Mouse (Mus musculus) heart, embryonic 11.5 days (tissue): Measurements from ENCODE around the gene Zcchc9. TPM values are rescaled to one million over a fixed set of nuclear protein-coding genes. Genes with fewer than 3 reads are reported as not detected.
"Not testable (repeated sequence)": the region's sequence is repeated elsewhere in the genome, so short reads cannot be mapped to it uniquely, and the experiment has no call there.

ENCODE experiments used
- ATAC-seq: fragments of 200-750 bp; cut with Nextera tagmentation; replicated peaks from 2 replicates; pipeline ENCODE4 v1.8.0; 2017; ENCODE audit warnings: moderate library complexity; ENCODE audit not compliant: insufficient number of reproducible peaks, low FRiP score, low TSS enrichment
- H3K27ac ChIP-seq: fragments of 300-500 bp; sonication (generic); 2 replicates; pipeline ENCODE4 v1.5.1; 2014; ENCODE audit warnings: mild to moderate bottlenecking, low read depth, low read length
- H3K27me3 ChIP-seq: fragments of 300-500 bp; sonication (generic); 2 replicates; pipeline ENCODE4 v1.6.1; 2014; ENCODE audit warnings: mild to moderate bottlenecking, low read length, mixed read lengths; ENCODE audit not compliant: control insufficient read depth, insufficient read depth
- H3K36me3 ChIP-seq: fragments of 300-500 bp; sonication (generic); 2 replicates; pipeline ENCODE4 v1.6.1; 2014; ENCODE audit warnings: mild to moderate bottlenecking, low read length, moderate library complexity, mixed read lengths; ENCODE audit not compliant: control insufficient read depth, insufficient read depth
- H3K4me1 ChIP-seq: fragments of 300-500 bp; sonication (generic); 2 replicates; pipeline ENCODE4 v1.6.1; 2014; ENCODE audit warnings: low read length; ENCODE audit not compliant: control insufficient read depth, insufficient read depth
- H3K4me2 ChIP-seq: fragments of 300-500 bp; sonication (generic); 2 replicates; pipeline ENCODE4 v1.6.1; 2014; ENCODE audit warnings: mild to moderate bottlenecking, moderate library complexity
- H3K4me3 ChIP-seq: fragments of 300-500 bp; sonication (generic); 2 replicates; pipeline ENCODE4 v1.5.1; 2014; ENCODE audit warnings: low read depth, low read length
- H3K9ac ChIP-seq: fragments of 300-500 bp; sonication (generic); 2 replicates; pipeline ENCODE4 v1.6.1; 2014; ENCODE audit warnings: mild to moderate bottlenecking, low read depth, low read length, moderate library complexity
- H3K9me3 ChIP-seq: fragments of 300-500 bp; sonication (generic); replicated peaks from 2 replicates; pipeline ENCODE4 v1.6.1; 2016; ENCODE audit warnings: low read length; ENCODE audit not compliant: control insufficient read depth
- WGBS: fragments of 180-500 bp; shearing (Covaris S2); extraction: QIAGEN DNeasy Blood & Tissue Kit; methylation state at CpG from one replicate; pipeline ENCODE4 v1.1.7; 2014; ENCODE audit not compliant: insufficient replicate concordance; 5-methylcytosine and 5-hydroxymethylcytosine counted together
- polyA plus RNA-seq: library from polyadenylated mRNA; unstranded; fragments of >200 nt; fragmentation: Nextera tagmentation; extraction: Ambion mirVana; gene quantifications from 2 replicates; pipeline ENCODE4 v1.2.1, GENCODE M21; 2014

Zcchc9 gene
- polyA plus RNA-seq, 1 experiment from 2014 or later = 27.9 TPM

DNA sequence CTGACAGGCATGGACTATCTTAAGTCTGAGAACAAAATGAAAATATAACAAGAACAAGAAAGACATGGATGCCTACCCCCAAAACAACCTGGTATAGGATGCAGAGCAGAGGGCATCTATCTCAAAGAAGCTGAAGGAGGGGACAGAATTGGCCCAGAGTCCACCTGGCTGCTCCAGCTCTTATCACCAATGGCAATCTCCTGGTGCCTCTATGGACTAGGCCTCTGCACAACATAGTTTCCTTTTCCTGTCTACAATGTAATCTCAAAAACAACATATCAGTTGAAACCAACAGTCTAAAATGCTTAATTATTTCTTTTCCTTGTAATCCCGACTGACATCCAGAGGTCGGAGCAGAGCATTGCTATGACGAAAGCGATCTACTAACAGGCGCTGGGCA is 29.4 kb downstream of the Zcchc9 start:
- no peak for ATAC-seq
- no peaks in the 10 kb centered on the region for H3K9me3 ChIP-seq
- no peak overlapping the region for H3K4me3 ChIP-seq
- WGBS = 92% methylated on average over 5 of the region's 5 CpGs
- no peaks in the 10 kb centered on the region for H3K36me3 ChIP-seq
- H3K27ac ChIP-seq = no peak overlapping the region
- no peaks in the 10 kb centered on the region for H3K4me1 ChIP-seq
- no peak overlapping the region for H3K4me2 ChIP-seq
- H3K9ac ChIP-seq = no peak overlapping the region
- no peaks in the 10 kb centered on the region for H3K27me3 ChIP-seq

DNA sequence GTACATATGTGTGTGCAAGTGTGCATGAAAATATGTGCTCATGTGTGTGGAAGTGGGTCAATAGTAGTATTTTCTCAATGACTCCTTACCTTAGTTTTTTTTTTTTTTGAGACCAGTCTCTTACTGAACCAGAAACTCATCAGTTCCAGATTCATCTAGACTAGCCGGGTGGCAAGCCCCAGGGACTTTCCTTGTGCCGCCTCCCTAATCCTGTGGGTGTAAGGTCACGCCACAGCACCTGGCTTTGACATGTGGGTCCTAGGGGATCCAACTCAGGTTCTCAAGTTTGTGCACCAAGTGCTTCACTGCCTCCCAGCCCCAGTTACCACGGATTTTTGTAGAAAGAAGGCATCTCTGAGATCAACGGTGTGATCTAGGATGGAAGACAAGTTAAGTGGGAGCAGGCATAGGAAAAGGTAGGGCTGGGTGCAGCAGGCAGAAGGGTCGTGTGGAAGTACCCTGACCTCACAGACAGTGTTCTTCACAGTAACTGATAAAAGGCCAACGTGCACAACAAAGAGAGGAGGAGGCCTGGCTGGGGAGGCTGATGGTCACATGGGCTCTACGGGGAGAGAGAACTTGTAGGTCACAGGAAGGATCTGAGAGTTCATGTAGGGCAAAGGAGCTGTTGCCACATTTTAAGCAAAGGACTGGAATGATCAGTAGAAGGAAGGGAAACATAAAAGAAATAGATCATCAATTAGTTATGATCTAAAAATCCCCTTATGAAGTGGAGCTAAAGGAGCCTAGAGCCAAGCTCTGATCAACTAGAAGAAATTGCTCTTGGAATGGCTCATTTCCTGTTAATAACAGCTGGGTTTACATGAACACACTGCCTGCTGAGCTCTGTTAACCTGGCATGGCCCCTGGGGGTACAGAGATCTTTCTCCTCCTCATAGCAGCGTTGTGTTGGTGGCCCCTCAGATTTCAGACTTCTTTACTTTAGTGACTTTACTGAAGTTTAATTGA is 38.5 kb downstream of the Zcchc9 start:
- Histone ChIP-seq H3K4me3 (no peak overlapping the region), H3K4me1 (no peaks in the 10 kb centered on the region), H3K9me3 (no peaks in the 10 kb centered on the region), H3K27me3 (no peaks in the 10 kb centered on the region), H3K9ac (no peak overlapping the region), H3K4me2 (no peak overlapping the region), H3K27ac (no peak overlapping the region), H3K36me3 (no peaks in the 10 kb centered on the region)
- ATAC-seq = no peak
- 66% methylated on average over 9 of the region's 9 CpGs for WGBS

DNA sequence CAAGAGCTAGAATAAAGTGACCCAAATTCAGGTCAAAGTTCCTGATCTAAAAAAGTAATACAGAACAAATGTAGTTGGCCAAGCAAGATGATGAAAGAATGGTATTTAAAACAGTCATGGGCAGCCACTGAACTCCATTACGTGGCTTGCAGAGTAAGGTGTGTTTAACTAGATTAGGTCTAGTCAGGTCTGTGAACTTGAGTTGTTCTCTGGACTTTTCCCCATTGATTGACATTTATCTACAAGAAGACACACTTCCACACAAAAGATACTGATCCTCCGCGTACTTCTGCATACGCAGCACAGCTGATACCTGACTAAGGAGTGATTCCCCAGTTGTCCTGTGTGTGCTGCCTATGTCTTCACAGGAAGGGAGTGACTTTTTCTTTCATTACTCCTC is 41.9 kb downstream of the Zcchc9 start:
- Histone ChIP-seq H3K4me3 (no peak overlapping the region), H3K36me3 (no peaks in the 10 kb centered on the region), H3K27ac (no peak overlapping the region), H3K27me3 (no peaks in the 10 kb centered on the region), H3K9me3 (no peaks in the 10 kb centered on the region), H3K4me1 (no peaks in the 10 kb centered on the region), H3K4me2 (no peak overlapping the region), H3K9ac (no peak overlapping the region)
- no peak for ATAC-seq
- WGBS = 86% methylated on average over 4 of the region's 4 CpGs

DNA sequence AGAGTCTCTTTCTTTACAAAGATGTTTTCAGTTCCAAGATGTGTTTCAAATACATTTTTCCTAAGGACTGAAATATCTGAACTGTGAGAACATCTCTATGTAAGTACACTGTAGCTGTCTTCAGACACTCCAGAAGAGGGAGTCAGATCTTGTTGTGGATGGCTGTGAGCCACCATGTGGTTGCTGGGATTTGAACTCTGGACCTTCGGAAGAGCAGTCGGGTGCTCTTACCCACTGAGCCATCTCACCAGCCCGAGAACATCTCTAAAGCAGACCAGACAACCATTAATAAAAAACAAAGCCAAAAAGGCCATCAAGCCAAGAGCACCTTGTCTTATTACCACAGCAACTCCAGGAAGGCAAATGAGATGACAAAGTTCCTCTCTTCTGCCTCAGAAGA is 43.9 kb downstream of the Zcchc9 start:
- H3K27me3 ChIP-seq, H3K36me3 ChIP-seq, H3K4me1 ChIP-seq, H3K4me2 ChIP-seq, H3K9ac ChIP-seq, ATAC-seq, H3K27ac ChIP-seq, H3K4me3 ChIP-seq, H3K9me3 ChIP-seq: not testable (repeated sequence)
- WGBS = 82% methylated on average over 3 of the region's 3 CpGs

DNA sequence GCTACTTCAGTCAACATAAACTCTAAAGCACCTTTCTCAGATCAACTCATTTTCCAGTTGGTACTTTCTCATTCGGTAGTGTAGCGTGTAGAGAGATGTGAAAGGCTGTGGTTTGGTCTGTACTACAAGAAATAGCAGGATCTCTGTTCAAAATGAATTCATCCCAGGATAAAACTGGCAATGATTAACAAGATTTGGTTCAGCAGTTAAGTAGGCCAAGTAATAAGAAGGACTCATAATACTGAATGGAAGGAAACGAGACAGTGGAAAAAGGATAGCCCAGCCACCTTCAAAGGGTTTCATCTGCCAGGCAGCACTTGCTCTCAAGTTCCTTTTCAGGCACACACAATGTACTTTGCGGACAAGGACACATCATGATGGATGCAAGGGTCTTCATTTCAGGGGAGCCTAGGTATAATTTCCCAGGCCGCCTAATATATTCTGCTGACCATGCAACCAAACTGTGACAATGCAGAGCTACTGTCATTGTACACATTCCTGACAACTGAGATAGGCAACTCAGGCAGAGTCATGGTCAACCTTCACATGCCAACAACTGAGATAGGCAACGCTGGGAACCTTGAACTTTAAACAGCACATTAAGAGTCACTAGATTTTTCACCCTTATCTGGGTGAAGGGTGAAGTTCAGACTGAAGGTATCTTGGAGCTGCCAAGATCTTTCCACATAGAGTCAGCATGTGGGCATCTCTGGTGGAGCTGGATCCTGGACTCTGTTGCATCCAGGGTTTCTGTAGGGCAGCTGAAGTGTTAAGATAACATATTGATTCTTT is 45.7 kb downstream of the Zcchc9 start:
- no peaks in the 10 kb centered on the region for H3K9me3 ChIP-seq
- 77% methylated on average over 6 of the region's 6 CpGs for WGBS
- no peaks in the 10 kb centered on the region for H3K27me3 ChIP-seq
- ATAC-seq = no peak
- no peak overlapping the region for H3K9ac ChIP-seq
- H3K36me3 ChIP-seq = no peaks in the 10 kb centered on the region
- no peak overlapping the region for H3K27ac ChIP-seq
- no peak overlapping the region for H3K4me2 ChIP-seq
- H3K4me3 ChIP-seq = no peak overlapping the region
- H3K4me1 ChIP-seq = no peaks in the 10 kb centered on the region

DNA sequence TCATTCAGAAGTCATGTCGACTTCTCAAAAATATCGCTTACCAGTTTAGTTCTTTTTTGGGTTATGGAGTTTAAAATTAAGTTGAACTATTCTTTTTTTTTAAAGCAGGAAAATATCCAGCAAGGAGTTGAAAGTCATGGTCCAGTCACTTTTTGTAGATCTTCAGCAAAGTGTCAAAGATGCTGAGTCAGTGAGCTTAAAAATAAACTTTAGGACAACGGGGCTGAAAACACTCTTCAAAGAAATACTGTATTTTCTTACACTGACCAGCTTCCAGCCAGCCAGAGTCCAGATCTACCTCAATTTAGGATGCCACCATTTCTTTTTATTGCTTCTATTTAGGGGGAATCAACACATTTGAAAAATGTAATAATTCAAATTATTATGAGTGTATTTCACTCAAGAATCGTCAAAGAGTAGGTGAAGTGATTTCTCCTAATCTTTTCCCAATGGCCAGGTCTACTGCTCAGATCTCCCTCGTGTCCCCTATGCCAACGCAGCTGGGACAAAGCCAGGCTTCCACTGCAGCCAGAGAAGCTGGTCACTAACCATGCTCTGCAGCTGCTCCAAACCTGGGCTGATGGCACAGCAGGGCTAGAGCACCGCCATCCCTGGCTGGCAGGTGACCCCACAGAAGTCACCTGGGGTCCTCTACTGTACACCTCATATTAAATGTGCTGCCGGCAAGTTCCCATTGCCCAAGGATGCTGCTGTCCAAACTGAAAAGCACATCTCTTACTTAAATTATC is 47.0 kb downstream of the Zcchc9 start:
- 84% methylated on average over 8 of the region's 8 CpGs for WGBS
- no peak overlapping the region for H3K9ac ChIP-seq
- no peaks in the 10 kb centered on the region for H3K9me3 ChIP-seq
- H3K27ac ChIP-seq = no peak overlapping the region
- no peaks in the 10 kb centered on the region for H3K27me3 ChIP-seq
- H3K4me3 ChIP-seq = no peak overlapping the region
- no peak overlapping the region for H3K4me2 ChIP-seq
- no peak for ATAC-seq
- H3K4me1 ChIP-seq = no peaks in the 10 kb centered on the region
- H3K36me3 ChIP-seq = no peaks in the 10 kb centered on the region

DNA sequence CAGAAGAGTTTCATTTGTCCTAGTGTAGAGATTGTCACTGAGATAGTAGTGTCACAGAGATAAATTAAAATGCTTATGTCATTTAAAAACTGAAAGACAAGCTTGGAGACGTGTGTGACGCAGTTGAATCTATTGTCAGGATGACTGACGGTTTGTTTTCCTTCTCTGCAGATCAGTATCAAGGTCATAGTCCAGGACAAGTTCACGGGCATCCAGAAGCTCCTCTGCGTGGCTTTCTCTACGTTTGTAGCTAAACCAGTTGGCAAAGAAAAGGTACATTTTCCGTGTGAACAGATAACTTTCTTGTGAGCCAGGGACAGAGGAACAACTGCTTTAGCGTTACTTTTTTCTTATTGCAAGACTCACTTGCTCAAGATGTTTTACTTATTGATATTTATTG is 47.7 kb downstream of the Zcchc9 start:
- no peak for ATAC-seq
- Histone ChIP-seq H3K9me3 (no peaks in the 10 kb centered on the region), H3K4me3 (no peak overlapping the region), H3K36me3 (no peaks in the 10 kb centered on the region), H3K4me2 (no peak overlapping the region), H3K27me3 (no peaks in the 10 kb centered on the region), H3K4me1 (no peaks in the 10 kb centered on the region), H3K9ac (no peak overlapping the region), H3K27ac (no peak overlapping the region)
- WGBS = 63% methylated on average over 8 of the region's 8 CpGs

DNA sequence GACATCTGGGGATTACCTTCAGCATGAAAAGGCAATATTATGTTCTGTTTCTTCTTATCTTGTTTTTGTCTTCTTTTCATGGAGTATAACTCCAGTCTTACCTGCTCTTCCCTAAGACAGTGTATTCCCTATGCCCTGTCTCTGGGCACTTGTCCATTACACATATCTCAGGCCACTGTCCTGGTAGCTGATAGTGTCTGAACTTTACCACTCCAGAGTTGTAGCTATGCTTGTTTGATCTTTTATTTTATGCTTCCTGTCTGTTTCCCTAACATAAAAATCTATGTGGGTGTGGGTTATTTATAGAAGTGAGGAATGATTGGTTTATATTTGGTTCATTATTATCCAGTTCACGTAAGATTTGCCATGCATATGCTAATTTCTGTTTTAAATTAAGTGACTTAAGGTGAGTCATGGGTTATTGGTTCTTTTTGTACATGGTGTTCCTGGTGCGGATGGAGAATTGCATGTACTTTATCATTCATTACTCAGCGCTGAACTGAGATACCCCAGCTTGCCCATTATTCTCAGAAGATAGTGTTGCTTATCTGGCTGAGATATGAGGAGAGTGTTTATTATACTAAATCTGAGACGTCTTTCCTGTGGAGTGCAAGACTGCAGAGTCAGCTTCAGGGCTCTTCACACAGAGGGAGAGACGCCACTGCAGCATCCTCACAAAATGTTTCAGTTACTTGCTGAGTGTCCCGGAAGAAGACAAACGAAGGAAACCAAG is 49.0 kb downstream of the Zcchc9 start:
- Histone ChIP-seq H3K4me1 (no peaks in the 10 kb centered on the region), H3K27me3 (no peaks in the 10 kb centered on the region), H3K4me3 (no peak overlapping the region), H3K27ac (no peak overlapping the region), H3K9ac (no peak overlapping the region), H3K4me2 (no peak overlapping the region), H3K36me3 (no peaks in the 10 kb centered on the region), H3K9me3 (no peaks in the 10 kb centered on the region)
- WGBS = 53% methylated on average over 7 of the region's 7 CpGs
- no peak for ATAC-seq
